Comparison of ENCODE assay signal across 27 mouse cellular contexts in genomic region chr14:30930386-30930785, GRCm38 (mm10). TPM values are rescaled to one million over a fixed set of nuclear protein-coding genes. Genes with fewer than 3 reads are reported as not detected.
DNase-seq lines count a peak whose midpoint lies in the region; ATAC-seq and TF ChIP-seq lines count a peak whose summit lies in the region.
"Had no signal": no experiment of that assay in that cellular context is flagged by ENCODE, and none has a peak within 500 bp of the region (broad histone marks: within the 10 kb centered on the region; RNA-seq: fewer than 3 reads in every experiment).

No protein-coding gene starts in this region.

- H3K9ac ChIP-seq in liver, postnatal 0 days (replicated peaks): peak overlapping the region; percentile 26; the same call in 1 of the 2 replicates
- H3K9ac ChIP-seq: forebrain, embryonic 13.5 days; forebrain, postnatal 0 days; heart, embryonic 15.5 days; hindbrain, embryonic 14.5 days; intestine, embryonic 15.5 days had no signal

- H3K27ac ChIP-seq in liver, postnatal 0 days (ENCODE audit: low read depth): peak overlapping the region; percentile 88
- H3K27ac ChIP-seq: embryonic facial prominence, embryonic 10.5 days; forebrain, embryonic 13.5 days; heart, adult 2 months; heart, embryonic 15.5 days; hindbrain, embryonic 10.5 days; hindbrain, embryonic 14.5 days; intestine, embryonic 15.5 days had no signal

- peaks cover 8% of the 10 kb centered on the region for H3K4me1 ChIP-seq in liver, postnatal 0 days (ENCODE audit: insufficient read depth)
- H3K4me1 ChIP-seq: embryonic facial prominence, embryonic 10.5 days; forebrain, embryonic 13.5 days; heart, embryonic 15.5 days; hindbrain, embryonic 10.5 days; intestine, embryonic 15.5 days had no signal

- H3K4me2 ChIP-seq in liver, postnatal 0 days (ENCODE audit: low read depth, low read length): peak overlapping the region; percentile 38; the same call in 1 of the 2 replicates
- H3K4me2 ChIP-seq: forebrain, embryonic 13.5 days; heart, embryonic 11.5 days; heart, embryonic 15.5 days; hindbrain, embryonic 14.5 days; intestine, embryonic 15.5 days had no signal

- H3K4me3 ChIP-seq in liver, postnatal 0 days (ENCODE audit: low read depth, low read length): no peak overlapping the region
- H3K4me3 ChIP-seq: embryonic facial prominence, embryonic 10.5 days; forebrain, embryonic 13.5 days; heart, adult 2 months; heart, embryonic 15.5 days; hindbrain, embryonic 10.5 days; intestine, embryonic 15.5 days had no signal

- intact Hi-C loops in heart, postnatal 10 days (cut with DNase I): no loop called here

- no peaks in the 10 kb centered on the region for H3K27me3 ChIP-seq in liver, postnatal 0 days (ENCODE audit: insufficient read depth, low read length)
- H3K27me3 ChIP-seq: forebrain, embryonic 13.5 days; heart, embryonic 15.5 days; intestine, embryonic 15.5 days had no signal

- peak; percentile 22 to 82 for DNase-seq in adrenal gland, adult (ENCODE audit: inconsistent age in 2 of 2, low spot score in 1 of 2)
- DNase-seq in adrenal gland, postnatal 4 days (ENCODE audit: low spot score in 2 of 2): no peak
- DNase-seq in NIH3T3 (ENCODE audit: low read depth): peak; percentile 15
- peak; percentile 63 for DNase-seq in adrenal gland, postnatal 14 days
- peak; percentile 73 for DNase-seq in liver, postnatal 0 days
- DNase-seq in urinary bladder, adult 2 months (ENCODE audit: low spot score): no peak
- DNase-seq in heart, postnatal 10 days: no peak
- DNase-seq: B cell, adult 2 months; cerebellum, adult 11 months; cerebellum, adult 8-10 months; cerebellum, postnatal 25 days; forebrain, postnatal 0 days; gastrocnemius, postnatal 14 days; heart, adult 2 months had no signal

- peak; percentile 69 for TF ChIP-seq EP300 in liver, postnatal 0 days (IDR thresholded peaks at IDR 0.05; ENCODE audit: low read depth)

- H3K36me3 ChIP-seq in liver, postnatal 0 days (replicated peaks; ENCODE audit: insufficient read depth, low read length): peaks cover 14% of the 10 kb centered on the region
- H3K36me3 ChIP-seq: embryonic facial prominence, embryonic 10.5 days; G1E; heart, embryonic 15.5 days; hindbrain, embryonic 10.5 days; intestine, embryonic 15.5 days had no signal

- peak; percentile 82 for ATAC-seq in liver, postnatal 0 days
- ATAC-seq: CD4-positive, CD25-positive, alpha-beta regulatory T cell, adult 4 months; forebrain, embryonic 13.5 days; forebrain, postnatal 0 days; intestine, embryonic 15.5 days had no signal

- no peak for TF ChIP-seq CTCF in liver, postnatal 0 days (IDR thresholded peaks at IDR 0.05; ENCODE audit: low read depth)

- WGBS in liver, postnatal 0 days (ENCODE audit: insufficient replicate concordance): 56% methylated on average over 4 of the region's 4 CpGs

- H3K9me3 ChIP-seq in liver, postnatal 0 days (ENCODE audit: low read length): no peaks in the 10 kb centered on the region
- H3K9me3 ChIP-seq: embryonic facial prominence, embryonic 10.5 days; forebrain, embryonic 13.5 days; G1E; heart, embryonic 15.5 days; hindbrain, embryonic 10.5 days; intestine, embryonic 15.5 days had no signal

RNA-seq across cellular contexts. Expression of gene Itih3, which starts 6.8 kb away (rescaled TPM):
- 100 to 1,000 TPM in 1 of 2 experiments, 1 to 10 TPM in 1; 4.4 to 139 TPM for total RNA-seq in adrenal gland, postnatal 4 days (2021)
- 7.8 and 111 TPM in 2 replicates for total RNA-seq in adrenal gland, postnatal 14 days (2021)
- polyA plus RNA-seq in liver, postnatal 0 days (2015; fragmentation: Nextera tagmentation; extraction: Ambion mirVana): 1,712 and 1,929 TPM in 2 replicates
- 1.0 and 1.2 TPM in 2 replicates for polyA plus RNA-seq in urinary bladder, adult 2 months (2012; rRNA removed)
- under 1 TPM; 0.64 to 0.89 TPM for total RNA-seq in heart, postnatal 10 days (2021)
- total RNA-seq: G1E had no signal
- polyA plus RNA-seq: CD4-positive, CD25-positive, alpha-beta regulatory T cell, adult 4 months; embryonic facial prominence, embryonic 10.5 days; G1E had no signal

RNA-seq across cellular contexts. Expression of gene Itih1, which starts 12.7 kb away (rescaled TPM):
- total RNA-seq in adrenal gland, postnatal 4 days (2021): 10 to 100 TPM in 1 of 2 experiments, 1 to 10 TPM in 1; 1.3 to 58.7 TPM
- 4.1 and 73.6 TPM in 2 replicates for total RNA-seq in adrenal gland, postnatal 14 days (2021)
- 173 and 210 TPM in 2 replicates for polyA plus RNA-seq in liver, postnatal 0 days (2015; fragmentation: Nextera tagmentation; extraction: Ambion mirVana)
- 0.04 TPM in 1 of 2 replicates, not detected in the other for polyA plus RNA-seq in urinary bladder, adult 2 months (2012; rRNA removed)
- not detected for total RNA-seq in heart, postnatal 10 days (2021)
- total RNA-seq: adrenal gland, adult 18-20 months; forebrain, postnatal 0 days; G1E; gastrocnemius, postnatal 14 days; heart, adult 2 months; heart, postnatal 25 days had no signal
- polyA plus RNA-seq: CD4-positive, CD25-positive, alpha-beta regulatory T cell, adult 4 months; cortical plate, adult 2 months; embryonic facial prominence, embryonic 10.5 days; embryonic facial prominence, embryonic 14.5 days; forebrain, embryonic 13.5 days; forebrain, postnatal 0 days; G1E; hindbrain, embryonic 10.5 days; hindbrain, embryonic 14.5 days had no signal

RNA-seq across cellular contexts. Expression of gene Nek4, which starts 20.8 kb away (rescaled TPM):
- 10 to 100 TPM; 12.4 to 13.8 TPM for total RNA-seq in adrenal gland, postnatal 4 days (2021)
- total RNA-seq in adrenal gland, postnatal 14 days (2021): 9.4 and 12.0 TPM in 2 replicates
- polyA plus RNA-seq in liver, postnatal 0 days (2015; fragmentation: Nextera tagmentation; extraction: Ambion mirVana): 2.8 and 3.1 TPM in 2 replicates
- 6.7 and 7.1 TPM in 2 replicates for polyA plus RNA-seq in urinary bladder, adult 2 months (2012; rRNA removed)
- 1 to 10 TPM; 4.5 to 5.0 TPM for total RNA-seq in heart, postnatal 10 days (2021)

RNA-seq across cellular contexts. Expression of gene Itih4, which starts 44.1 kb away (rescaled TPM):
- total RNA-seq in adrenal gland, postnatal 4 days (2021): 100 to 1,000 TPM in 1 of 2 experiments, 1 to 10 TPM in 1; 4.4 to 173 TPM
- 17.0 and 261 TPM in 2 replicates for total RNA-seq in adrenal gland, postnatal 14 days (2021)
- polyA plus RNA-seq in liver, postnatal 0 days (2015; fragmentation: Nextera tagmentation; extraction: Ambion mirVana): 631 and 661 TPM in 2 replicates
- polyA plus RNA-seq in urinary bladder, adult 2 months (2012; rRNA removed): 0.78 and 1.7 TPM in 2 replicates
- 1 to 10 TPM; 3.2 to 4.4 TPM for total RNA-seq in heart, postnatal 10 days (2021)
- total RNA-seq: forebrain, postnatal 0 days; gastrocnemius, postnatal 14 days had no signal
- polyA plus RNA-seq: CD4-positive, CD25-positive, alpha-beta regulatory T cell, adult 4 months; embryonic facial prominence, embryonic 10.5 days; embryonic facial prominence, embryonic 14.5 days; forebrain, embryonic 13.5 days; G1E; heart, embryonic 11.5 days; hindbrain, embryonic 10.5 days; hindbrain, embryonic 14.5 days had no signal

RNA-seq across cellular contexts. Expression of gene Mustn1, which starts 51.4 kb away (rescaled TPM):
- total RNA-seq in adrenal gland, postnatal 4 days (2021): 10 to 100 TPM in 1 of 2 experiments, 1 to 10 TPM in 1; 3.8 to 12.1 TPM
- 4.4 and 6.2 TPM in 2 replicates for total RNA-seq in adrenal gland, postnatal 14 days (2021)
- polyA plus RNA-seq in liver, postnatal 0 days (2015; fragmentation: Nextera tagmentation; extraction: Ambion mirVana): 5.4 and 6.0 TPM in 2 replicates
- 186 and 192 TPM in 2 replicates for polyA plus RNA-seq in urinary bladder, adult 2 months (2012; rRNA removed)
- 10 to 100 TPM; 12.7 to 13.8 TPM for total RNA-seq in heart, postnatal 10 days (2021)

Comparison
In these comparisons a context has a peak if more than half of its experiments do, and no peak if none do; other contexts are left out.
1. DNase-seq: peak in adrenal gland, adult (2 of 2), NIH3T3 (single experiment), adrenal gland, postnatal 14 days (single experiment) and liver, postnatal 0 days (single experiment); none in adrenal gland, postnatal 4 days (0 of 2), urinary bladder, adult 2 months (single experiment) and heart, postnatal 10 days (0 of 2).